In genomic region chr4:40824505-40824904, GRCm38 (mm10) we compare ENCODE assay signal across 22 mouse cellular contexts. TPM values are rescaled to one million over a fixed set of nuclear protein-coding genes. Genes with fewer than 3 reads are reported as not detected.
DNase-seq lines count a peak whose midpoint lies in the region; ATAC-seq and TF ChIP-seq lines count a peak whose summit lies in the region.
"Had no signal": no experiment of that assay in that cellular context is flagged by ENCODE, and none has a peak within 500 bp of the region (broad histone marks: within the 10 kb centered on the region; RNA-seq: fewer than 3 reads in every experiment).

No protein-coding gene starts in this region.

- no peak for TF ChIP-seq CTCF in heart, adult 2 months (IDR thresholded peaks at IDR 0.05)
- TF ChIP-seq CTCF in ES-Bruce4 (IDR thresholded peaks at IDR 0.05; ENCODE audit: low read depth, low read length): no peak

- H3K4me2 ChIP-seq in forebrain, embryonic 12.5 days: no peak overlapping the region
- H3K4me2 ChIP-seq: hindbrain, embryonic 13.5 days; lung, embryonic 14.5 days had no signal

- peaks cover 5% of the 10 kb centered on the region for H3K79me2 ChIP-seq in heart, adult 2 months (replicated peaks; ENCODE audit: control insufficient read depth, insufficient read depth, low read length)

- H3K9me3 ChIP-seq in heart, embryonic 10.5 days: no peaks in the 10 kb centered on the region
- no peaks in the 10 kb centered on the region for H3K9me3 ChIP-seq in ES-Bruce4 (replicated peaks; ENCODE audit: control insufficient read depth, insufficient read depth, low read length, poor library complexity, severe bottlenecking)
- no peaks in the 10 kb centered on the region for H3K9me3 ChIP-seq in forebrain, embryonic 12.5 days
- H3K9me3 ChIP-seq: hindbrain, embryonic 13.5 days; midbrain, embryonic 10.5 days had no signal

- no peak for TF ChIP-seq EP300 in heart, adult 2 months (IDR thresholded peaks at IDR 0.05; ENCODE audit: insufficient read depth, low read depth, low read length)
- no peak for TF ChIP-seq EP300 in ES-Bruce4 (IDR thresholded peaks at IDR 0.05; ENCODE audit: insufficient read depth, low read depth, low read length)

- no peak for TF ChIP-seq POLR2A in heart, adult 2 months (IDR thresholded peaks at IDR 0.05; ENCODE audit: insufficient read depth, low read depth, low read length)
- no peak for TF ChIP-seq POLR2A in ES-Bruce4 (IDR thresholded peaks at IDR 0.05; ENCODE audit: insufficient read depth, low read length)

- H3K27ac ChIP-seq in heart, embryonic 10.5 days: 0 out of 2 replicates have a peak overlapping the region, but pooled peaks have one; percentile 17
- no peak overlapping the region for H3K27ac ChIP-seq in heart, adult 2 months
- H3K27ac ChIP-seq in ES-Bruce4 (ENCODE audit: insufficient read depth, low read length): peak overlapping the region; percentile 72
- no peak overlapping the region for H3K27ac ChIP-seq in forebrain, embryonic 12.5 days
- H3K27ac ChIP-seq: hindbrain, embryonic 13.5 days; liver, embryonic 14.5 days; midbrain, embryonic 10.5 days had no signal

- H3K36me3 ChIP-seq in heart, embryonic 10.5 days: peaks cover 37% of the 10 kb centered on the region
- peaks cover 20% of the 10 kb centered on the region for H3K36me3 ChIP-seq in heart, adult 2 months (ENCODE audit: control insufficient read depth, insufficient read depth, low read length)
- no peaks in the 10 kb centered on the region for H3K36me3 ChIP-seq in ES-Bruce4 (ENCODE audit: control insufficient read depth, insufficient read depth, low read length, poor library complexity, severe bottlenecking)
- H3K36me3 ChIP-seq in forebrain, embryonic 12.5 days (replicated peaks): no peaks in the 10 kb centered on the region

- intact Hi-C loops in heart, adult 2 months (cut with DNase I): loop anchor here (5.0 kb wide), 1 partner anchor 83 kb away; no protein-coding TSS in a partner anchor
- intact Hi-C loops in heart, postnatal 14 days (cut with DNase I): no loop called here

- 90% methylated on average over 7 of the region's 7 CpGs for WGBS in heart, embryonic 10.5 days
- 83% methylated on average over 7 of the region's 7 CpGs for WGBS in heart, adult 2 months
- WGBS in forebrain, embryonic 12.5 days: 96% methylated on average over 7 of the region's 7 CpGs

- peaks cover 52% of the 10 kb centered on the region for H3K4me1 ChIP-seq in heart, embryonic 10.5 days
- H3K4me1 ChIP-seq in heart, adult 2 months (ENCODE audit: control insufficient read depth, insufficient read depth, low read length): peaks cover 27% of the 10 kb centered on the region
- peaks cover 14% of the 10 kb centered on the region for H3K4me1 ChIP-seq in ES-Bruce4 (ENCODE audit: control insufficient read depth, insufficient read depth, low read length)
- no peaks in the 10 kb centered on the region for H3K4me1 ChIP-seq in forebrain, embryonic 12.5 days
- H3K4me1 ChIP-seq: hindbrain, embryonic 13.5 days; midbrain, embryonic 10.5 days had no signal

- no peak overlapping the region for H3K9ac ChIP-seq in heart, adult 2 months (ENCODE audit: low read depth, low read length)
- no peak overlapping the region for H3K9ac ChIP-seq in ES-Bruce4 (ENCODE audit: low read depth, poor library complexity, severe bottlenecking)
- no peak overlapping the region for H3K9ac ChIP-seq in forebrain, embryonic 12.5 days
- H3K9ac ChIP-seq: forebrain, postnatal 0 days; hindbrain, embryonic 13.5 days; liver, embryonic 14.5 days; lung, embryonic 14.5 days had no signal

- no peak overlapping the region for H3K4me3 ChIP-seq in heart, embryonic 10.5 days
- H3K4me3 ChIP-seq in heart, adult 2 months: no peak overlapping the region
- H3K4me3 ChIP-seq in ES-Bruce4 (ENCODE audit: low read depth, low read length): no peak overlapping the region
- H3K4me3 ChIP-seq in forebrain, embryonic 12.5 days (replicated peaks): no peak overlapping the region
- H3K4me3 ChIP-seq: hindbrain, embryonic 13.5 days; midbrain, embryonic 10.5 days had no signal

- no peaks in the 10 kb centered on the region for H3K27me3 ChIP-seq in heart, embryonic 10.5 days (ENCODE audit: insufficient read depth, poor library complexity, severe bottlenecking)
- no peaks in the 10 kb centered on the region for H3K27me3 ChIP-seq in heart, adult 2 months (ENCODE audit: control insufficient read depth, insufficient read depth, low read length)
- no peaks in the 10 kb centered on the region for H3K27me3 ChIP-seq in ES-Bruce4 (ENCODE audit: control insufficient read depth, insufficient read depth, low read length, poor library complexity, severe bottlenecking)
- H3K27me3 ChIP-seq in forebrain, embryonic 12.5 days: no peaks in the 10 kb centered on the region
- H3K27me3 ChIP-seq: hindbrain, embryonic 13.5 days had no signal

- ATAC-seq in granulocyte monocyte progenitor cell, adult 5-6 weeks (replicated peaks; ENCODE audit: poor library complexity, severe bottlenecking): peak; percentile 21; the same call in 1 of the 2 replicates
- ATAC-seq in forebrain, embryonic 12.5 days (ENCODE audit: low FRiP score): no peak
- ATAC-seq: forebrain, postnatal 0 days had no signal

- DNase-seq in heart, embryonic 10.5 days (ENCODE audit: low spot score): no peak
- no peak for DNase-seq in heart, adult 2 months
- peak; percentile 39 for DNase-seq in naive thymus-derived CD4-positive, alpha-beta T cell, adult 2 months (ENCODE audit: low read depth)
- DNase-seq in heart, postnatal 14 days: no peak
- no peak for DNase-seq in adrenal gland, adult (ENCODE audit: inconsistent age in 2 of 2, low spot score in 1 of 2)
- DNase-seq: adrenal gland, postnatal 36 days; cerebellum, adult 11 months; cerebellum, postnatal 10 days; embryo, embryonic 11 days; forebrain, postnatal 0 days; gastrocnemius, postnatal 14 days; heart, adult 18-20 months; heart, postnatal 36 days; kidney, adult 8-10 months; kidney, postnatal 36 days; lung, embryonic 14.5 days had no signal

RNA-seq across cellular contexts. Expression of gene B4galt1, which starts 29.3 kb away (rescaled TPM):
- 38.1 and 47.1 TPM in 2 replicates for polyA plus RNA-seq in heart, embryonic 10.5 days (2016; fragmentation: Nextera tagmentation; extraction: Ambion mirVana)
- 10 to 100 TPM; 68.7 to 69.7 TPM for total RNA-seq in heart, adult 2 months (2021)
- 42.6 and 57.4 TPM in 2 replicates for polyA plus RNA-seq in heart, adult 2 months (2012; rRNA removed)
- 40.0 and 40.7 TPM in 2 replicates for polyA plus RNA-seq in ES-Bruce4 (2011; ENCODE audit: insufficient read depth, insufficient read length, low read depth, missing spikeins)
- total RNA-seq in granulocyte monocyte progenitor cell, adult 5-6 weeks (2014; fragmentation: Nextera tagmentation): 74.8 and 78.1 TPM in 2 replicates
- 45.0 and 45.5 TPM in 2 replicates for total RNA-seq in granulocyte monocyte progenitor cell, adult 5-6 weeks (2017)
- 12.8 and 14.0 TPM in 2 replicates for polyA plus RNA-seq in forebrain, embryonic 12.5 days (2016; fragmentation: Nextera tagmentation; extraction: Ambion mirVana)
- total RNA-seq in heart, postnatal 14 days (2021): 10 to 100 TPM; 65.7 to 70.3 TPM

Comparison
In these comparisons a context has a peak if more than half of its experiments do, and no peak if none do; other contexts are left out.
1. H3K27ac ChIP-seq: peak in heart, embryonic 10.5 days (single experiment) and ES-Bruce4 (single experiment); none in heart, adult 2 months (single experiment) and forebrain, embryonic 12.5 days (single experiment).